Mouse (Mus musculus) C2C12 (cell line): ENCODE data around the gene Slc16a13. TPM values are rescaled to one million over a fixed set of nuclear protein-coding genes. Genes with fewer than 3 reads are reported as not detected.
A peak's percentile ranks its signal among the peaks of the same experiment; 100 is the strongest.

Experiments
- H3K27me3 ChIP-seq: one replicate; pipeline ENCODE4 v1.6.1; 2011; ENCODE audit not compliant: control insufficient read depth, insufficient read depth, insufficient read length
- H3K36me3 ChIP-seq: one replicate; pipeline ENCODE4 v1.6.1; 2011; ENCODE audit not compliant: control insufficient read depth, insufficient read depth
- H3K4me3 ChIP-seq: one replicate; pipeline ENCODE4 v1.5.1; 2011; ENCODE audit warnings: mild to moderate bottlenecking, control low read depth; ENCODE audit not compliant: poor library complexity, insufficient read depth, severe bottlenecking
- H3K79me2 ChIP-seq: one replicate; pipeline ENCODE4 v1.6.1; 2011; ENCODE audit not compliant: control insufficient read depth, insufficient read depth
- H3K79me3 ChIP-seq: one replicate; pipeline ENCODE4 v1.6.1; 2011; ENCODE audit warnings: low read depth, control low read depth
- H3ac ChIP-seq: one replicate; pipeline ENCODE3; 2011; ENCODE audit warnings: low read depth; ENCODE audit not compliant: control insufficient read depth, insufficient read length
- CEBPB ChIP-seq: IDR thresholded peaks from one replicate; pipeline ENCODE4 v1.6.1; 2011; ENCODE audit warnings: low read depth, mild to moderate bottlenecking, control low read depth, moderate library complexity
- CTCF ChIP-seq: IDR thresholded peaks from one replicate; pipeline ENCODE4 v1.5.1; 2011; ENCODE audit not compliant: control insufficient read depth, insufficient read depth, insufficient read length
- FOSL1 ChIP-seq: IDR thresholded peaks from one replicate; pipeline ENCODE4 v1.8.0; 2011; ENCODE audit warnings: mild to moderate bottlenecking, low read length; ENCODE audit not compliant: poor library complexity, insufficient read depth, severe bottlenecking
- MAX ChIP-seq: IDR thresholded peaks from one replicate; pipeline ENCODE4 v1.6.1; 2011; ENCODE audit warnings: mild to moderate bottlenecking, control low read depth
- MYOD1 ChIP-seq: IDR thresholded peaks from one replicate; pipeline ENCODE4 v1.6.1; 2011; ENCODE audit warnings: low read depth; ENCODE audit not compliant: control insufficient read depth, insufficient read length
- MYOG ChIP-seq: IDR thresholded peaks from one replicate; pipeline ENCODE4 v1.6.1; 2011; ENCODE audit not compliant: control insufficient read depth, insufficient read length; ENCODE audit errors: extremely low read depth
- USF1 ChIP-seq: IDR thresholded peaks from one replicate; pipeline ENCODE4 v1.6.1; 2011; ENCODE audit warnings: low read depth, mild to moderate bottlenecking, control low read depth, moderate library complexity
- polyA plus RNA-seq: library from polyadenylated mRNA; unstranded; fragments of >200 nt; fragmentation: generic; extraction: Trizol; gene quantifications from one replicate; pipeline ENCODE4 v1.2.1, GENCODE M21; 2012; ENCODE audit warnings: missing spikeins

Slc16a13 gene
- polyA plus RNA-seq, 1 experiment: 22.0 TPM

- Histone ChIP-seq H3K27me3 (no peaks in the 10 kb centered on the region), H3ac (no peak overlapping the region), H3K79me2 (no peaks in the 10 kb centered on the region), H3K79me3 (no peaks in the 10 kb centered on the region), H3K4me3 (no peak overlapping the region), H3K36me3 (peaks cover 4% of the 10 kb centered on the region)
- TF ChIP-seq MAX (peak; percentile 62), USF1 (peak; percentile 3), FOSL1 (peak; percentile 9), CTCF (no peak)
Measured at GRCm38 (mm10) chr11:70191188-70191587, 29.7 kb downstream of the Slc16a13 start.

GRCm38 (mm10) chr11:70189319-70190134 is 31.3 kb downstream of the Slc16a13 start:
- Histone ChIP-seq H3K79me2 (no peaks in the 10 kb centered on the region), H3K79me3 (no peaks in the 10 kb centered on the region), H3K27me3 (no peaks in the 10 kb centered on the region), H3K4me3 (no peak overlapping the region), H3ac (peak overlapping the region; percentile 47), H3K36me3 (no peaks in the 10 kb centered on the region)
- TF ChIP-seq FOSL1: peak; percentile 97
- TF ChIP-seq USF1: peak; percentile 97
- TF ChIP-seq MYOD1: peak; percentile 59
- TF ChIP-seq MYOG: no peak
- no peak for TF ChIP-seq CTCF
- TF ChIP-seq CEBPB: peak; percentile 80
- peak; percentile 67 for TF ChIP-seq MAX

- Histone ChIP-seq H3K79me2 (no peaks in the 10 kb centered on the region), H3K79me3 (no peaks in the 10 kb centered on the region), H3K36me3 (no peaks in the 10 kb centered on the region), H3K4me3 (no peak overlapping the region), H3K27me3 (no peaks in the 10 kb centered on the region), H3ac (no peak overlapping the region)
- TF ChIP-seq FOSL1 (no peak), CTCF (no peak), MYOG (no peak), MYOD1 (no peak), MAX (no peak), USF1 (no peak), CEBPB (no peak)
Measured at GRCm38 (mm10) chr11:70185120-70185519, 35.7 kb downstream of the Slc16a13 start.

- Histone ChIP-seq H3K4me3 (no peak overlapping the region), H3ac (no peak overlapping the region), H3K79me2 (no peaks in the 10 kb centered on the region), H3K79me3 (no peaks in the 10 kb centered on the region), H3K27me3 (no peaks in the 10 kb centered on the region), H3K36me3 (no peaks in the 10 kb centered on the region)
- TF ChIP-seq USF1 (no peak), MAX (no peak), MYOG (no peak), CEBPB (no peak), MYOD1 (no peak), FOSL1 (no peak), CTCF (no peak)
Measured at GRCm38 (mm10) chr11:70180496-70180895, 40.4 kb downstream of the Slc16a13 start.

- no peaks in the 10 kb centered on the region for H3K36me3 ChIP-seq
- TF ChIP-seq MYOG (no peak), CTCF (no peak), MYOD1 (no peak), FOSL1 (no peak), MAX (no peak), CEBPB (no peak), USF1 (no peak)
- H3K79me3 ChIP-seq: no peaks in the 10 kb centered on the region
- no peak overlapping the region for H3ac ChIP-seq
- H3K4me3 ChIP-seq: no peak overlapping the region
- H3K27me3 ChIP-seq: no peaks in the 10 kb centered on the region
- no peaks in the 10 kb centered on the region for H3K79me2 ChIP-seq
Measured at GRCm38 (mm10) chr11:70179401-70179800, 41.5 kb downstream of the Slc16a13 start.

GRCm38 (mm10) chr11:70178756-70179155 is 42.1 kb downstream of the Slc16a13 start:
- no peaks in the 10 kb centered on the region for H3K79me3 ChIP-seq
- H3K36me3 ChIP-seq: no peaks in the 10 kb centered on the region
- H3ac ChIP-seq: no peak overlapping the region
- H3K27me3 ChIP-seq: no peaks in the 10 kb centered on the region
- no peak overlapping the region for H3K4me3 ChIP-seq
- H3K79me2 ChIP-seq: no peaks in the 10 kb centered on the region
- TF ChIP-seq FOSL1 (no peak), MAX (no peak), USF1 (no peak), MYOD1 (no peak)
